Mouse (Mus musculus) gastrocnemius, adult 8-10 months (tissue): ENCODE results near the gene Efcab9. TPM values are rescaled to one million over a fixed set of nuclear protein-coding genes. Genes with fewer than 3 reads are reported as not detected.

ENCODE experiments used
- DNase-seq, 2 experiments: peaks; one replicate each; pipeline ENCODE4 v3.0.0; 2022; ENCODE audit warnings: low spot score in 2 of 2
- total RNA-seq, 4 experiments: library from RNA; stranded (reverse); gene quantifications; 2 replicates each; pipeline ENCODE4 v1.2.4; 2022

Gene Efcab9
- total RNA-seq = 1 to 10 TPM in 3 of 4 experiments, under 1 TPM in 1; 0.74 to 1.7 (median 1.3) TPM

DNA sequence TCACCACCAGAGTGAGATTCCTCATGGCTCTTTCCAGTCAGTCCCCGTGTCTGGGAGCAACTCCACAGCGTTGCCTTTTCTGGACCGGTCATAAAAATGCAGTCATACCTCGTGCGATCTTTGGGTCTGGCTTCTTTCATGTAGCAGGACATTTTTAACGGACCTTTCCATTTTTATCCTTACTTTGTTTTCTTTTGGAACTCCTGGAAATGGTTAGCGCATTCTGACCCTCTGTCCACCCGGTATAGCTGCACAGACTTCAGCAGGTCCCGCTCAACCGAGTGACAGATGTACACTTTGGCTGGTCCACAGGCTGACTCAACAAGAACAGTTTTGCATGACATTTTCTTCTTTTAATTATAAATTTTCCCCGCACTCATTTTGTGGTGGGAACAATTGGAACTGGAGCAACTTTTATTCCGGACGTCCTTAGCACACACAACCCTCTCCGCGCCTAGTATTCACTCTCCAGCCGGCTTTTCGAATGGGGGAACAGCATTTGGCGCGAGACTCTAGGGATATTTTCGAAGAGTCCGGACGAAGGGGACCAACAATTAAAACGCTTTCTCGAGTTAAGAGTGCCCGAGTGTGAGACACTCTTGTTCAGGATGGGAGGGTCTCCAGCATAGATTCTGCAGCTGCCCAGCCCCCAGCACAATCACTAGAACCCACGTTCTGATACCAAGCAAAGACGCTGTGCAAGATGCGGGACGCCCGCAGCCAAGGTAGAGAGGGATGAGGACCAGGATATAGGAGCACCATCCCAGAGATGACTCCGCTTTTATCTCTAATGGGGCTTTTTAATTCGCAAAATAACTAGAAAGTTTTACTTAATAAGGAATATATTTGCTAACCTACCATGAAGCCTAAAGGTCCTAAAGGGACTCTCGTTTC is at the start of gene Efcab9:
Gene Efcab9 (minus strand): TSS at position 211 of the 894 bp plus-strand sequence.
- no peak for DNase-seq

DNA sequence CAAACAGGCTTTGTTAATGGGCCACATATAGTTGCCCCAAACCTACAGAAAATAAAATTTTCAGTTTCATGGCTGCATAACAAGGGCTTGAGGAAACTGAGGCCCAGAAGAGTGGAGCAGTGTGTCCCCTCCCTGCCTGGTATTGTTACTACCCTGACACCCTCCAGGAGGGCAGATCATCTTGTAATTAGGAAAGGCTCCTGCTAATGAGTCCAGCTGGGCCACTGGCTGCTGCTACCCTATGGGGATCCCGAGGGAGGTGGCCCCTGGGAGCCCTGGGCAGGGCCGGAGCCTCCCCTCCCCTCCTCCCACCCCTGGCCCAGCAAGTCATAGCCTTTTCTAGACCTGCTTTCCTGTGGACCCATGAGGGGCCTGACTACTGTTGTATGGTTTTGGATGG is 49.1 kb upstream of the Efcab9 start:
- DNase-seq = no peak

DNA sequence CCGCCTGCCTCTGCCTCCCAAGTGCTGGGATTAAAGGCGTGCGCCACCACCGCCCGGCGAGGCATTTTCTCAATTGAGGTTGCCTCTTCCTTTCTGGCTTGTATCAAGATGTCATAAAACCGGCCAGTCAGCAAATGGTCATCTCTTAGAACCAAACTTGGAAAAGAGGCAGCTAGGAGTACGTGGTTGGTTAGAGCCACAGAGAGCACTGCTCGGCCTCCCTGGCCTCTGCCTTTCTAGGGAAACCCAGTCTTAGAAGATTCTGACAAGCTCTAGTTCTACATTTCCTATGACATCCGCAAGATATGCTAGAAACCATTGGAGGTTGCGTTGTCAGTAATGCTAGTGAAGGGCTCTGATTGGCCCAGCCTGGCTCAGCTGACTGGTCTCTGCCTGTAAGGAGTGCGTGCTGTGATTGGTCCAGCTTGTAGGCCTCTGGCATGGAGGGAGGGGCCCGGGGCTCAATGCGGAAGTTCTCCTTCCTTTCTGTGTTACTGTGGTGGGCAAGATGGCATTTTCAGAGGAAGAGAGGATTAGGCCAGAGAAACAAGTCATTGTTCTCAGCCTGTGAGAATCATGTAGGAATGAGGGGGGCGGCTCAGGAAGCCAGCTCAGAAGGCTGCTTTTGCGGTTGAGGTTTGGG is 48.5 kb upstream of the Efcab9 start:
- no peak for DNase-seq

DNA sequence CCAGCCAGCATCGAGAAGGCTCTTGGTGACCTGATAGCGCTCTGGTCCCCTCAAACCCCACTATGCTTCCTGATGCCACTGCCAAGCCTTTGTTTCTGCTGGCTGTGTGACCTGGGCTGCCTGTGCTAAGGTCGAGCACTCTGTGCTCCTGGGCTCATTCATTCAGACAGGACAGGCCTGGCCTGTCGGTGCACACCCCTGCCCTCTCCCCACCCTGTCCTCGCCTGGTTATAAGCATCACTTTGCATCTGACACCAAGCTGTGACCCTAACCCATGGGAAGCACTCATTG is 44.8 kb upstream of the Efcab9 start:
- DNase-seq = no peak

DNA sequence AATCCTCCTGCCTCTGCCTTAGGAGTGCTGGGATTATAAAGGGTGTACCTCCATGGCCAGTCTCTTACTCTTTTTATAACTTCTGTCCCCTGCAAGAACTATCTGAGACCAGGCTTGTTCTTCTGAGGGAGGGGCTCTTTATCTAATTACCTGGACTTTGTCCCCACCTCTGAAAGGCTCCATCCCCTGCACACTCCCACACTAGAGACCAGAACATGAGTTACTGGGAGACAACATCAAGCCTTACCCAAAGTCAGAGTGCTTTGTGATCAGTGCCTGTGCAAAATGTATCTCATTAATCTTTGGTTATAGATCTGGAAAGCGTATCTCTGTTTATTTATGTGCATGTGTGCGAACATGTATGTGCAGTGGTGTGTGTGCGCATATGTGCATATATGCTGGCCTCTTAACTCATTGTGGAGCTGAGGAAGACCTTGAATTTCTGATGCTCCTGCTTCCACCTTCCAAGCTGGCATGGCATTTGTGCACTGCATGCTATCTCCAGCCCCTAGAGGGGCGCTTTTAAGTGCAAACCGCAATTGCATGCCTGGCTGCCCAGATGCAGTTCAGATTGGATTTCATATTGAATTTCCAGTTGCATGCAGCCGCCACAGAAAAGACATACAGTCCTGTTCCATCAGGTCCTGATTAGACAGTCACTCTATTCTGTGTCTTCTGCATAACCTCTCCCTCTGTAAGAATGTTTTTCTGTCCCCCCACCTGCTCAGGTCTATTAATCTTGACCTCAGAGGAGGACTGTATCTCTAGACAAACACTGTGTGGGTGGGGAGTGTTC is 44.3 kb upstream of the Efcab9 start:
- DNase-seq = no peak

DNA sequence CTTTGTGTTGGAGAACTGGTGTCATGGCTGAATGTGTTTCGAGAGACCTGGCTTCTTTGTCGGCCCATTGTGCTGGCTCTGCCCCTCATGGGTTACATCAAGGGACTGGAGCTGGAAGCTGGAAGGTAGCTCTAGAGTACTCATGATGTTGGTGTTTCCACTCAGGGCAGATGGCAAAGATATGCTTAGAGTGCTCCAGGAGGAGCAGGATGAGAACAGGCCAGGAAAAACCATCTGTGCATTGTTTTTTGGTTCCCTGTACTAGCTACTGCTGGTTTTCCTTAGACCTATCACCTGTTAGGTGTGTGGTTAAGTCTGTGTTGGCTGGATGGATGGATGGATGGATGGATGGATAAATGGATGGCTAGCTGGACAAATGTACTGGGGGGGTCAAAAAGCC is 41.8 kb upstream of the Efcab9 start:
- no peak for DNase-seq

DNA sequence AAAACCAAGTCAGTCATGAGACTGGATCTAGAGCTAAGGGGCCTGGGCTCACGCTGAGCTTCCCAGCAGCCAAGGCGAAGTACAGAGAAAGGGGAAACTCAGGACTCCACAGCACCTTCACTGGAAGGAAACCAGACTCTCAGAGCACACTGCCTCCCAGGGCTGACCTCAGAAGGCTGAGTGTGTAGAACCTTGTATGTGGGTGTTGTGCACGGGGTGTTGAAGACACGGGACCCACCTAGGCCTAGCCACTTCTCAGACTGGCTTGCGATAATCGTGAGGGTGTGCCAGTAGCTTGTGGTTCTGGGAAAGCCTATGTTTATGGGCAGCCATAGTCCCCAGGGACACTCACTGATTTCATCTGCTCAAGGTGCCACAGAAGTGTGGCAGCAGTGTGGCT is 39.2 kb upstream of the Efcab9 start:
- no peak for DNase-seq

DNA sequence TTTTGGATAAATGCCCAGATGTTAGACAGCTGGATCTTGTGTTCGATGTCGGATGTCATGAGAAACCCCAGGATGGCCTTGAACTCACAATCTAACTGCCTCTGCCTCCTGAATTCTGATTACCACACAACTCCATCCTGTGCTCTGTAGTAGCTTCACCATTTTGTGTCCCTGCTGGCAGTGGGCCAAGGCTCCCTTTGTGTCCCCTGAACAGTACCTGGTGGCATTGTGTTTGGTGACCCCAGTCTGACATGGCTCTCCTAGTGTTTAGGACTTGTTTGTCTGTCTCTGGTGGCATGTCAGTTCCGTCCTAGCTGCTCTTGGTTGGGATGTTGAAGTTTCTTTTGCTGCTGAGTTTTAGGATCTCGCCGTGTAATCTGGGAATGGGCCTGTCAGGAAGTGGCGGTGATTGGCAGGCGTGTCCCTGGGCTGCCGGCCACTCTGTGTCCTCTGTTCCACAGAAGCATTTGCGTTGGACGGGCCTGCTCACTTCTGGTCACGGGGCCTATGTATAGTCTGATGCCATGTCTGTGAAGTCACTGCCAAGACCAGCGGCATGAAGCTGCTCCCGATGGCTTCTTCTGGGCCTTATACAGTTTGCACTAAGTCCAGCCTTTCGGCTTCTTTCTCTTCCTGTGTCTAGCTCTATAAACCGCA is 36.9 kb upstream of the Efcab9 start:
- no peak for DNase-seq

DNA sequence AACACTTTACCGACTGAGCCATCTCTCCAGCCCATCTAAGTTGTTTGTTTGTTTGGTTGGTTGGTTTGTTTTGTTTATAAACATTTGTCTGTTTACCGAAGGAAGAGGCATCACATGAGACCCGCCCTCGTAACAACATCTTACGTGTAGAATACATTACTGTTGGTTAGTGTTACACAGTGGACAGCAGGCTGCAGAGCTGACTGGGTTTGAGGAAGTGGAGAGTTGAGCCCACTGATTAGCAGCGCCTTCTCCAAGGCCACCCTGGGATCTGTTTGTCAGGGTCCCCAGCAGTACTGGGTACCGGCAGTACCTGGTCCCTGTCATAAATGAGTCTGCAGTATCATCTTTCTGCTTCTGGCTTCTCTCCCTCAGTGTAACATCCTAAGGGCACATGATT is 36.2 kb upstream of the Efcab9 start:
- DNase-seq = no peak

DNA sequence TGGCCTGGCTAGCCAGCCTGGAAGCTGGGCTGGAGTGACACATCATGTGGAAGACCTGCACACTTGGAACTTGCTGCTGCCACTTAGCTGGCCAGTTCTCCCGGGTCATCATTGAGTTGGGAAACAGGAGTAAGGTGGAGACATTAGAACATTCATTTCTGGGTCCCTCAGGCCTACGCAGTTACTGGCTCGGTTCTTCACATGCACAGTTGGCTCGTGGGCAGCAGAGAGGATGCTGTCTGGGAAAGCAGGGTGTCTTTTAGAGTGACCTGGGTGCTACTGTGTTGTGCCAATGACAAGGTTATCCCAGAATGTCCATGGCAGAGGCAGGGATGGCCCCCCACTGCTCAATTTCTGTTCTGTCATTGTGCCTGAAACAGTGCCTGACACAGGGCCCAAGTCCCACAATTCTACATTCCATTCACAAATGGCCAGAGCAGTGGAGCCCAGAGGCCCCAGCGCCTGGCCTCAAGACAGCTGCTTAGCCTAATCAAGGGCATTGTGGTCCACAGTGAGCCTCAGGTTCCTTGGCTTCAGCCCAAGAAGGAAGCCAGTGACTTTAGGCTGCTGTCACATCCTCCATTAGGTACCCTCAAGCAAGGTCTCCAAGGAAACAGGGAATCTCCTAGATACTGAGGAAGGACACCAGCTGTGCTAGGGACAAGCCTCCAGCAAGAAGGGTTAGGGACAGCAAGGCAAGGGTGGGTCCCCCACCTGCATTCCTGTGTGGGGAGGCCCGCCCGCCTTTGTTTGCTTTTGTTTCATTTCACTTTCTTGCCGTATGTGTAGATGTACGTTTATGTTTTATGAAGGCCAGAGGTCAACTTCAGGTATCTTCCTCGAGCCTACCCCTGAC is 35.3 kb upstream of the Efcab9 start:
- DNase-seq = no peak

DNA sequence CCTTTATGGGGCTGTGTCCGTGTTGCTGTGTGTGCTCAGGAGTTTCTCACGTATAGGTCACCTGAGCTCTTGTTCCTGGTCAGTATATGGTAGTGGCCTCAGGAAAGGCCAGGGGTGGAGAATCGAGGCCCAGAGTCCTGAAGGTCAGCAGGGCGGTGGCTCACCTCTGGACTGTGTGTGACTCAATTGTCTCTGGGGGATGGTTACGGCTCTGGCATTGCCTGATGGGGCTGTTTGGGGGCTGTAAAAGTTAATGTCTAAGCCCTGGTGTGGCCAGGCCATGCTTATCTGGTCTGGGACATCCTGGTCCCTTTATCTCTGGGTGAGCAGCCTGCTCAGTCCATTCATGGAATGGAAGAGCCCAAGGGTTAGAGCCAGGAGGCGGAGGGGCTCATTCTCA is 34.3 kb upstream of the Efcab9 start:
- no peak for DNase-seq

DNA sequence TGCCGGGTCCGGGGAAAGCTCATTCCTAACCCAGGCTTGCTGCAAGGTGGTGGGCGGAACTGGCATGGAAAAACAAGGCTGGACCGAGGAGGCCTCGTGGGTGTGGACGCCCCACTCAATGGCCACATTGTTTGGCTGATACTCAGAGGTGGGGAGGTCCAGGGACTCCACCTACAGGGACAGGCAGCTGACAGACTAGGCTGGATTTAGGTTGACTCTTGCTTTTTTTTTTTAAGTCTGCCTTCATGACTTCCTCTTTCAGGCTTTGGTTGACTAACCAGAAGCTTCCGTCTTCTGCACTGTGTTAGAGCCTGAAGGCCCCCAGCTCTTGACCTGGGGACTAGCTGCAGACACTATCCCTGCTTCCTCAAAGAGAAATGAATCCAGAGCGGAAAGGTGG is 33.2 kb upstream of the Efcab9 start:
- DNase-seq = no peak

DNA sequence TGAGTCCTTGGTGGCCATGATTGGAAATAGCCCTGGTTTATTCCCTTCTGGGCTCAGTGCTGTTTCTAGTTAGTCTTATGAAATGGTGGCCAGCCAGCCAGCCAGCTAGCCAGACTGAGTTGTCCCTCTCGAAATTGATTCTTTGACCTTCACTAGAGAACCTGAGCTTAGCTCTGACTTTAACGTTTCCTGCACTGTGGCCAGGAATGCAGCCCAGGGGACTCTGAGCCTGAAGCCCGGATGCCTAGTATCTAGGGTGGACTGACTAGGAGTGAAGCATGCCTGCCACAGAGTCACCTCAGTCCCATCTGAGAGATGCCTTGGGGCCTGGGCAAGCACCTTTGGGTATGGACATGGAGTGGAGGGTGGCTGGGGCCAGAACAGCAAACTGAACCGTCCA is 32.7 kb upstream of the Efcab9 start:
- no peak for DNase-seq

DNA sequence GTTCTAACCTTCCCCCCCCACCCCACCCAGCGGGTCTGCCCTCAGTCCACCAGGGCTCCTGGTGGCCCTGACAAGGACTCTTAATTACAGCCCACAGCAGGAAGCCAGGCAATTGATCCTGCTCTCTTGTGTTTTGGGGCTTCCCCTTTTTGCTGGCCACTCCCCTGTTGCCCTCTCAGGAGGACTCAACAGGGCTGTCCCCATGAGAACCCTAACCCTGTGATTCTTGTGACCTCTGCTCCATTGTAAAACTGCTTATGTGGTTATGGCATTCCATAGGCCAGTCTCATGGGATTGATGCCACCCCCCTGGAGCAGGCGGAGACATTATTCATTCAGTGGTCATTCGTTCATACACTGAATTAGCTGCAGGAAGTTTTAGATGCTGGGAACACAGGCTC is 31.8 kb upstream of the Efcab9 start:
- no peak for DNase-seq

DNA sequence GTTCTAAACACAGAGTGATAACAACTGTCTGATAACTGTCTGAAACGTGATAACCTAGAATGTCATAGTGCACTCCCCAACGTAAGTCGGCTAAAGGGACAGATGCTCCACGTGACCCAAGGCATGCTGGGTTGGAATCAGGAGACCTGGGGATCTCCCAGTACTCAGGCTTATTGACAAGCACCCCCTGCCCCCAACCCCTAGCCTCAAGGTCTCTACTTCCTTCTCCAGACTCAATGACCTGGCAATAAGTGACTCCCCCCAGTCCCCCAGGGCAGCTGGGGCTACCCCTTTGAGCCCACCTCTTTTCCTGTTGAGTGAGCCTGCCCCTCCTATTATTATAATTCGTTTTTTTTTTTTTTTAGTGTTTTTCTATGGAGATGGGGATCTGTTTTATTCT is 30.8 kb upstream of the Efcab9 start:
- no peak for DNase-seq

DNA sequence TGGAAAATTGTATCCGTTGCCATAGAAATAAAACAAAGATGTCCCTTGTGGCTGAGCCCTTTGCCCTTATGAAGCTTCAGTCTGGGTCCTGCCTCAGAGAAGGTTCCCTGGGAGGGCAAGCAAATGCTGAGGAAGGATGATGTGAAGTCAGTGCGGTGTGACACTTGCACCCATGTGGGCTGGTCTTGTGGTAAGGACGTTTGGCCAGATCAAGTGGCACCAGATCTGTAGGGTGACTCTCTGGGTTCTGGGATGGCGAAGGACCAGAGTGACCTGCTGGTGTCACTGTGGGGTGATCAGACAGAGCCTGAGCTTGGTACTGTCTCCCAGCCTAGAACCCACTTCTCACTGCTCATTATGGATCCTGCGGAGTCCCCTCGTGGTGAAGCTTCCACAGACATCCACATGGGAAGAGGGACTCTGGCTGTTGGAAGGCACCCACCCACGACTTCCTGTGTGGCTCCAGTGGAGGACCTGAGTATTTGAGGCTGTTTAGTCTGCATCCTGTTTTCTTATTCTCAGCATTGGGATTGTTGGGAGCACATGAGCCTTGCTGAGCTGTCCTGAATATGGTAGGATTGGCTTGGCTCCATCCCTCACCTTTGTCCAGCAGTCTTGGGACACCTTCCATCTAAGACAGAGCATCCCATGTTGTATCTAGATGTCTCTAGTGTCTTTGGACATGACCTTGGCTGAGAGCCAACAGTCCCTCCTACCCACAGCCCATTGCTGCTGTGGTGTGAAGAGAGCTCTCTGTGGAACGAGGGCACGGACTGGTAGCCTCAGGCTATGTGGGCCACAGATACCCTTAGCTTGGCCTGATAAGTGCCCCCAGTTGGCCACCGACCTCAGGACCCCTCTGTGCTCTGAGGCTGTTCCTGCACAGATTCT is 29.8 kb upstream of the Efcab9 start:
- DNase-seq = no peak

DNA sequence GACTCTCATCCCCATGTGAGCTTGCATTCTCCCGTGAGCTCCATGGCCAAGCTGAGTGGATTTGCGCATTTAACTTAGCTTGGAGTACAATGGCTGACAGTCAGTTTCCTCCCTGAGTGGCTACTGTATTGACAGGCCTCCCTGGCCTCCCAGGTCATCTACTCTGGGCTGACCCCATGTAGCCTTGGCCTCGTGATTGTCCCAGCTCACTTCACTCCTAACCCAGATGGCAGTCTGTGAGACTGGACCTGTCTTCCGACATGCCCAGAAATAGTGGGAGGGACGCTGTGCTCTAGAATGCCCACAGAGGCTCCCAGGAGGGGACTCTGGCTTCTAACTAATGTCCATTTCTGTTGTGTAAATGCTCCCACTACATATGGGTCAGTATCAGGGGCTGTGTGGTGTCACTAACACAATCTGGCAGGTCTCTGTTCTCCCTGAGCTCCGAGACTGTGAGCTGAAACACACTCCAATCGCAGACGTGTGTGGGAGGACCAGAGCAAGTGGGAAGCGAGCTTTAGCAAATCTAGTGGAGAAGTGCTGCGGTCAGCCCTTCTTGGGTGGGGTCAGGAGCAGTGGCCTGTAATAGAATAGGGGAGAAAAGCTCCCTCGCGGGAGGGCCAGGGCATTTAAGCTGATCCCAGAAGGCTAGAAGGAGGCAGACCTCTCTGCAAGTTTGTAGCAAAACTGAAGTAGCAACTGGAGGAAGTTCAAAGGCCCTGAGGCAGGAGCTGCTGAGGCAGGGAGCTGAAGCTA is 28.3 kb upstream of the Efcab9 start:
- no peak for DNase-seq

DNA sequence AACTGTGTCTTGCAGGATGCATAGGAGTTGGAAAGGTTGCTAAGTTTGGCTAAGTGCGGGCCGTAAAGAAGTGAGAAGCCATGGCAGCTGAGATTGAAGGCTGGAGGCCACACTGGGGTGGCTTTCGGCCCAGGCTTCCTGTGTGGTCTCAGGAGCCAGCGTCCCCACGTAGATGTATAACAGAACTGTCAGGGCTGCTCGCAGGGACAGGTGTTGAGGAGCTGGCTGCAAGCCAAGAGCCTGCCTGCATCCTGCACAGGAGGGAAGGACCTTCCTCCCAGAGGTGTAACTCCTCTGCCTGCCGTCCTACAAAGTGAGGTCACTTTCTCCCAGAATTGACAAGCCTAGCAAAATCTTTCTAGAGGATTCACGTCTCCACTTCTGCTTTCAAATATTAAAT is 26.8 kb upstream of the Efcab9 start:
- DNase-seq = no peak

DNA sequence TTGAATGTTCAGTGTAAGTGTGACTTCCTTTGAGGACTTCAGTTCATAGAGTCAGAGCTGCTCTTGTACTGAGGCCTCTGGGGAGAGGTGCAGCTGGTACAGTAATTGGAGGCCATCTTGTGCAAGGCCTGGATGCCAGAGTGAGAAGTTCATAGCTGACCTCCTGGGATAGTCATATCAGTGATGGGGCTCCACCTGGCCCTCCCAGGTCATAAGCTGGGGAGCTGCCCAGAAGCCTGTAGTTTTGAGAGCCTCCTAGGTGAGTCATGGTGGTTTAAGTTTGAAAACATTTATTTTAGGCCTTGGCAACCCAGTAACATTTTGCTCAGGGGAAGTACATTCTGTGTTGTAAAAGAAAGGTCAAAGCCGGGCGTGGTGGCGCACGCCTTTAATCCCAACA is 26.1 kb upstream of the Efcab9 start:
- no peak for DNase-seq
